Mouse (Mus musculus): ENCODE results near the gene Pdcd6. TPM values are rescaled to one million over a fixed set of nuclear protein-coding genes. Genes with fewer than 3 reads are reported as not detected.
A peak's percentile ranks its signal among the peaks of the same experiment; 100 is the strongest.

The Pdcd6 gene
- polyA plus RNA-seq (2015; fragmentation: Nextera tagmentation; extraction: Ambion mirVana), result 128 and 136 TPM in 2 replicates

- no peaks in the 10 kb centered on the region for H3K27me3 ChIP-seq
- H3K4me1 ChIP-seq, result peaks cover 7% of the 10 kb centered on the region; the same call in 1 of the 2 replicates
- peak; percentile 100 for ATAC-seq (ENCODE audit: borderline replicate concordance, extremely low read depth, low FRiP score, low TSS enrichment)
- H3K36me3 ChIP-seq, result peaks cover 28% of the 10 kb centered on the region
- H3K4me2 ChIP-seq, result peak within 1 kb of the TSS; percentile 66
- H3K9ac ChIP-seq, result peak within 1 kb of the TSS; percentile 73
- peak within 1 kb of the TSS; percentile 15; the same call in 1 of the 2 replicates for H3K27ac ChIP-seq
- peak within 1 kb of the TSS; percentile 67 for H3K4me3 ChIP-seq
- WGBS, result under 1% methylated on average over 35 of the region's 36 CpGs
- no peaks in the 10 kb centered on the region for H3K9me3 ChIP-seq
Observed at GRCm38 (mm10) chr13:74317170-74317849, at the start of gene Pdcd6. TSS of gene Pdcd6 (minus strand) at chr13:74317580.

GRCm38 (mm10) chr13:74363859-74364235, 46.5 kb upstream of the Pdcd6 start, which contains the start of gene Lrrc14b:
TSS of gene Lrrc14b (minus strand) at chr13:74364005.
- Histone ChIP-seq H3K27me3 (no peaks in the 10 kb centered on the region), H3K9me3 (no peaks in the 10 kb centered on the region), H3K36me3 (peaks cover 22% of the 10 kb centered on the region), H3K4me2 (no peak within 1 kb of the TSS), H3K4me3 (no peak within 1 kb of the TSS), H3K27ac (peak within 1 kb of the TSS; percentile 12; the same call in 1 of the 2 replicates), H3K4me1 (peaks cover 9% of the 10 kb centered on the region), H3K9ac (no peak within 1 kb of the TSS)
- WGBS, result 53% methylated on average over 8 of the region's 8 CpGs
- peak; percentile 33; the same call in 1 of the 2 replicates for ATAC-seq (ENCODE audit: borderline replicate concordance, extremely low read depth, low FRiP score, low TSS enrichment)

GRCm38 (mm10) chr13:74363176-74363858, 45.9 kb upstream of the Pdcd6 start:
- 84% methylated on average over 13 of the region's 13 CpGs for WGBS
- ATAC-seq (ENCODE audit: borderline replicate concordance, extremely low read depth, low FRiP score, low TSS enrichment), result peak; percentile 36; the same call in 1 of the 2 replicates
- Histone ChIP-seq H3K27ac (peak overlapping the region; percentile 12; the same call in 1 of the 2 replicates), H3K4me3 (no peak overlapping the region), H3K4me1 (peaks cover 9% of the 10 kb centered on the region), H3K4me2 (no peak overlapping the region), H3K36me3 (peaks cover 27% of the 10 kb centered on the region), H3K27me3 (no peaks in the 10 kb centered on the region), H3K9ac (no peak overlapping the region), H3K9me3 (no peaks in the 10 kb centered on the region)

- ATAC-seq (ENCODE audit: borderline replicate concordance, extremely low read depth, low FRiP score, low TSS enrichment), result 0 out of 2 replicates have a peak, but pooled peaks have one; percentile 9
- no peak overlapping the region for H3K27ac ChIP-seq
- H3K4me3 ChIP-seq, result no peak overlapping the region
- no peak overlapping the region for H3K4me2 ChIP-seq
- whole genome bisulfite sequencing, result 74% methylated on average over 2 of the region's 2 CpGs
- no peak overlapping the region for H3K9ac ChIP-seq
- H3K9me3 ChIP-seq, result no peaks in the 10 kb centered on the region
- peaks cover 36% of the 10 kb centered on the region for H3K36me3 ChIP-seq
- peaks cover 9% of the 10 kb centered on the region for H3K4me1 ChIP-seq
- no peaks in the 10 kb centered on the region for H3K27me3 ChIP-seq
Observed at GRCm38 (mm10) chr13:74362218-74362617, 44.8 kb upstream of the Pdcd6 start.

- H3K9me3 ChIP-seq, result no peaks in the 10 kb centered on the region
- H3K36me3 ChIP-seq, result peaks cover 62% of the 10 kb centered on the region
- no peak overlapping the region for H3K27ac ChIP-seq
- no peaks in the 10 kb centered on the region for H3K4me1 ChIP-seq
- no peak overlapping the region for H3K4me3 ChIP-seq
- H3K4me2 ChIP-seq, result no peak overlapping the region
- WGBS, result 94% methylated on average over 13 of the region's 13 CpGs
- no peaks in the 10 kb centered on the region for H3K27me3 ChIP-seq
- no peak for ATAC-seq (ENCODE audit: borderline replicate concordance, extremely low read depth, low FRiP score, low TSS enrichment)
- no peak overlapping the region for H3K9ac ChIP-seq
Observed at GRCm38 (mm10) chr13:74356491-74356890, 39.1 kb upstream of the Pdcd6 start.

- peak; percentile 36; the same call in 1 of the 2 replicates for ATAC-seq (ENCODE audit: borderline replicate concordance, extremely low read depth, low FRiP score, low TSS enrichment)
- Histone ChIP-seq H3K36me3 (peaks cover 17% of the 10 kb centered on the region), H3K9me3 (no peaks in the 10 kb centered on the region), H3K27me3 (no peaks in the 10 kb centered on the region), H3K9ac (peak overlapping the region; percentile 83), H3K4me3 (peak overlapping the region; percentile 74), H3K4me1 (peaks cover 15% of the 10 kb centered on the region), H3K4me2 (peak overlapping the region; percentile 58), H3K27ac (peak overlapping the region; percentile 25)
- WGBS, result under 1% methylated on average over 15 of the region's 15 CpGs
Observed at GRCm38 (mm10) chr13:74350435-74350906, 33.1 kb upstream of the Pdcd6 start.

GRCm38 (mm10) chr13:74349566-74350434, 32.4 kb upstream of the Pdcd6 start, which contains the start of the genes Sdha and Ccdc127:
TSS of gene Sdha (minus strand) at chr13:74350280.
TSS of gene Ccdc127 (plus strand) at chr13:74350309.
- under 1% methylated on average over 57 of the region's 57 CpGs for WGBS
- no peaks in the 10 kb centered on the region for H3K9me3 ChIP-seq
- peak within 1 kb of the TSS; percentile 70 for H3K27ac ChIP-seq
- peak within 1 kb of the TSS; percentile 83 for H3K9ac ChIP-seq
- no peaks in the 10 kb centered on the region for H3K27me3 ChIP-seq
- H3K4me2 ChIP-seq, result peak within 1 kb of the TSS; percentile 58
- peaks cover 15% of the 10 kb centered on the region for H3K4me1 ChIP-seq
- ATAC-seq (ENCODE audit: borderline replicate concordance, extremely low read depth, low FRiP score, low TSS enrichment), result peak; percentile 99
- peak within 1 kb of the TSS; percentile 74 for H3K4me3 ChIP-seq
- H3K36me3 ChIP-seq, result peaks cover 17% of the 10 kb centered on the region

GRCm38 (mm10) chr13:74341036-74341435, 23.7 kb upstream of the Pdcd6 start:
- Histone ChIP-seq H3K4me2 (no peak overlapping the region), H3K4me3 (no peak overlapping the region), H3K4me1 (no peaks in the 10 kb centered on the region), H3K27me3 (no peaks in the 10 kb centered on the region), H3K36me3 (peaks cover 71% of the 10 kb centered on the region), H3K9ac (no peak overlapping the region), H3K27ac (no peak overlapping the region), H3K9me3 (no peaks in the 10 kb centered on the region)
- no peak for ATAC-seq (ENCODE audit: borderline replicate concordance, extremely low read depth, low FRiP score, low TSS enrichment)
- 36% methylated on average over 3 of the region's 3 CpGs for WGBS

- Histone ChIP-seq H3K27me3 (no peaks in the 10 kb centered on the region), H3K36me3 (peaks cover 77% of the 10 kb centered on the region)
- no peak for ATAC-seq (ENCODE audit: borderline replicate concordance, extremely low read depth, low FRiP score, low TSS enrichment)
Observed at GRCm38 (mm10) chr13:74329321-74329720, 11.9 kb upstream of the Pdcd6 start.

GRCm38 (mm10) chr13:74316789-74317169, 601 bp downstream of the Pdcd6 start:
- H3K27ac ChIP-seq, result peak overlapping the region; percentile 15; the same call in 1 of the 2 replicates
- H3K27me3 ChIP-seq, result no peaks in the 10 kb centered on the region
- peak overlapping the region; percentile 66 for H3K4me2 ChIP-seq
- no peak for ATAC-seq (ENCODE audit: borderline replicate concordance, extremely low read depth, low FRiP score, low TSS enrichment)
- no peaks in the 10 kb centered on the region for H3K9me3 ChIP-seq
- peak overlapping the region; percentile 67 for H3K4me3 ChIP-seq
- 2% methylated on average over 15 of the region's 15 CpGs for WGBS
- H3K9ac ChIP-seq, result peak overlapping the region; percentile 73
- H3K4me1 ChIP-seq, result peaks cover 7% of the 10 kb centered on the region; the same call in 1 of the 2 replicates
- H3K36me3 ChIP-seq, result peaks cover 24% of the 10 kb centered on the region

More at GRCm38 (mm10) chr13:74329321-74329720, 11.9 kb upstream of the Pdcd6 start:
- H3K4me2 ChIP-seq, result no peak overlapping the region
- H3K4me1 ChIP-seq, result no peaks in the 10 kb centered on the region
- no peak overlapping the region for H3K27ac ChIP-seq
- no peak overlapping the region for H3K9ac ChIP-seq
- no peak overlapping the region for H3K4me3 ChIP-seq
- no peaks in the 10 kb centered on the region for H3K9me3 ChIP-seq

GRCm38 (mm10) chr13:74316386-74316785, 994 bp downstream of the Pdcd6 start:
- peaks cover 7% of the 10 kb centered on the region; the same call in 1 of the 2 replicates for H3K4me1 ChIP-seq
- WGBS, result 17% methylated on average over 4 of the region's 4 CpGs
- no peak for ATAC-seq (ENCODE audit: borderline replicate concordance, extremely low read depth, low FRiP score, low TSS enrichment)
- peak overlapping the region; percentile 73 for H3K9ac ChIP-seq
- peak overlapping the region; percentile 67 for H3K4me3 ChIP-seq
- no peaks in the 10 kb centered on the region for H3K27me3 ChIP-seq
- H3K36me3 ChIP-seq, result peaks cover 24% of the 10 kb centered on the region
- peak overlapping the region; percentile 66 for H3K4me2 ChIP-seq
- H3K9me3 ChIP-seq, result no peaks in the 10 kb centered on the region
- H3K27ac ChIP-seq, result peak overlapping the region; percentile 15; the same call in 1 of the 2 replicates
